Mouse (Mus musculus): ENCODE results near the gene Pdcd5.

DNA sequence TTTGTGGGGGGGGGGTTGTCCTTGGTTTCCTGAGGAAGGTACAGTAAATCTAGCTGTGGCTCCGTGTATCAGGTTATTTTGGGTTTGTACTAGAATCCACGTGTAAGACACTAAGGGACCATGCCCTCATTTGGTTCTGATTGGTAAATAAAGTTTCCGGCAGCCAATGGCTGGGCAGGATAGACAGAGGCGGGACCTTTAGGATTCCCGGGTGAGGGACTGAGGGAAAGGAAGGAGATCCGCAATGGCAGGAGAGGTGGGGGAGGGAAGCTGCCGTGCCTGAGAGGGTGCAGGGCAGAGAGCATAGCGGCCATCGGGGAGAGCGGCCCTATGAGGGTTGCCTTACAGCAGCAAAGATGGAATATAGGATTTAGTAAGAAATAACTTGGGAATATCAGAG, 39.9 kb upstream of the Pdcd5 start:
- TF ChIP-seq CTCF (IDR thresholded peaks at IDR 0.05; ENCODE audit: low read depth) (no peak), EP300 (IDR thresholded peaks at IDR 0.05; ENCODE audit: low read depth) (no peak)

All from heart, postnatal 0 days (tissue).